Mouse (Mus musculus) testis, adult 2 months (tissue): Measurements from ENCODE around the gene Cox10.

Source experiments
- CTCF ChIP-seq: fragments of 200-500 bp; IDR thresholded peaks from 2 replicates; pipeline ENCODE4 v1.5.1; 2012; ENCODE audit warnings: low read depth, mild to moderate bottlenecking, inconsistent platforms, low read length, moderate library complexity; ENCODE audit not compliant: control insufficient read depth, insufficient read depth, insufficient replicate concordance
- POLR2A ChIP-seq: fragments of 200-500 bp; IDR thresholded peaks from 2 replicates; pipeline ENCODE4 v1.6.1; 2012; ENCODE audit warnings: low read depth, mild to moderate bottlenecking, inconsistent platforms, low read length, moderate library complexity; ENCODE audit not compliant: control insufficient read depth

DNA sequence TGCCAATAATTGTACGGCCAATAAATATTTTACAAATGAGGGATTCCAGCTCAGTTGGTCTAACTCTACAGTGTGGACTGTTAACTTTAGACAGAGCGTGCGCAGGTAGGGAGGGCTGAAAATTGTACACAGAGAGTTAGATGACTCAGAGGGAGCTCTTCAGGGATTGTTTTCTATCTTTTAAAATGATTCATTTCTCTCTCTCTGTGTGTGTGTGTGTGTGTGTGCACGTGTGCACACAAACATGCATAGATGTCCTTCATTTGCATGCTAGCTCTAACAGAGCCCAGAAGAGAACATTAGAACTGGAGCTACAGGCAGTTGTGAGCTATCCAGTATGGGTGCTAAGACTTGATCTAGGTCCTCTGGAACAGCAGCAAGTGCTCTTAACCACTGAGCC is 17.0 kb downstream of the Cox10 start:
- TF ChIP-seq CTCF: no peak
- TF ChIP-seq POLR2A: no peak
